Mouse (Mus musculus) colon, adult 2 months (tissue): ENCODE data around the gene Ccnb1. TPM values are rescaled to one million over a fixed set of nuclear protein-coding genes. Genes with fewer than 3 reads are reported as not detected.

ENCODE experiments used
- polyA plus RNA-seq: library from polyadenylated mRNA; depleted of rRNA; stranded (reverse); fragments of >200 nt; gene quantifications from 2 replicates; pipeline ENCODE4 v1.2.3, GENCODE M21; 2012; rRNA removed

Gene Ccnb1
- 6.3 and 9.1 TPM in 2 replicates for polyA plus RNA-seq

DNA sequence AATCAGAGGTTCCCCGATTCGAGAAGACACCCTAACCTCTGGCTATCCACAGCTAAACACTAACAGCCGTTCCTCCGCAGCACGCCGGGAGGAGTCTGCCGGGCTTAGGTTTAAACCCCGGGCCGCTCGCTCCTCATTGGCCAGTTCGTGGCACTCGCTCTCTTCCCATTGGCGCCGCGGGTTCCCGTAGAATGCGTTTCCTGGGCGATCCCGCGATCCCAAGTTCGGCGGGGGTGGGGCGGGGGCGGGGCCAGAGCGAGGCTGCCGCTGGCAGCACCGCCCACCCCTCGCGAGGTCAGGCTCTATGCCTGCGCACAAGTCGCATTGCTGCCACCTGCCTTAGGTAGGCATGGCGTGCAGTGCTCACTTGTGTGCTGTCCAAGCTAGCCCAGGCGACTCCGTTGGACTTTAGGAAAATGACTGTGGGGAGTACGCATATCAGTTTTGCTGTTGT, at the start of gene Ccnb1:
Ccnb1 (minus strand) TSS at position 157 of the 454 bp plus-strand sequence.

DNA sequence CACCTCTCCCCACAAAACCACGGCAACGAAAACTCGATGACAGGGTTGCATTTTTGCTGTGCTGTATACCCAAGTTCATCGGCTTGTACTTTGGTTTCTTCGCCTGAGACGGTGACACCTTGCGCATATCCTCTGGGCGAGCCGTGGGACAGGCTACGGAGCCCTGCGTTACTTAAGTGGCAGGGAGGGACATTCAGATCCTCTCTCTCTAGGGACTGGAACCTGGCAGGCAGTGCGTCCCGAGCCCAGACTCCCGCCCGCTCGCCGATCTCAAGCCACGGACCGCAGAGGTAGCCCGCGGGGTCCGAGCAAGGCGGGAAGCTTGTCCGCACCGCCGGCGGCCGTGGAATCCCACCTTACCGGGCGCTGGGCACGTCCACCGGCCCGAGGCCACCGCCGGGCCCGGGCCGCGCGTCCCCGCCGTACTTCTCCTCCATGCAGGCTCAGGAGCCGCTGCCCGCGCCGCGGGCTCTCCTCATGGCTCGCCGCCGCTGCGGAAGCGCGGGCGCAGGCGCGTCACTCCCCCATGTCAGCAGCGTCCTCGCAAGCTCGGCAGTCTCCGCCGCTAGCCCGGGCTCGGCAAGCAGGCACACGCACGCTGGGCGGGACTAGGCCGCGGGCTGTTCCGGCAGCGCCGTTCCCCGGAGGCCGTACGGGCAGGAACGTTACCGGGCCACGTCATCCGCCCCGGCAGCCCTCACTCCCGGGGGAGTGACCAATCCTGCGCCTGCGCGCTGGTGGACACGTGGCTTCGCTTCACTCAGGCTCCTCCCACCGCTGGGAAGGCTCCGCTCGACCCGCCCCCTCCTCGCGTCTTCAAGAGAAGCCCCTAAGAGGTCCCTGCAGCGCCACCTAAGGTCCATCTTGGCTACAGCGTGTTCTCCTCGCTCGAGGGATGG, 46.6 kb upstream of the Ccnb1 start, which contains the start of gene Slc30a5:
Slc30a5 (minus strand) TSS at position 687 of the 899 bp plus-strand sequence.

DNA sequence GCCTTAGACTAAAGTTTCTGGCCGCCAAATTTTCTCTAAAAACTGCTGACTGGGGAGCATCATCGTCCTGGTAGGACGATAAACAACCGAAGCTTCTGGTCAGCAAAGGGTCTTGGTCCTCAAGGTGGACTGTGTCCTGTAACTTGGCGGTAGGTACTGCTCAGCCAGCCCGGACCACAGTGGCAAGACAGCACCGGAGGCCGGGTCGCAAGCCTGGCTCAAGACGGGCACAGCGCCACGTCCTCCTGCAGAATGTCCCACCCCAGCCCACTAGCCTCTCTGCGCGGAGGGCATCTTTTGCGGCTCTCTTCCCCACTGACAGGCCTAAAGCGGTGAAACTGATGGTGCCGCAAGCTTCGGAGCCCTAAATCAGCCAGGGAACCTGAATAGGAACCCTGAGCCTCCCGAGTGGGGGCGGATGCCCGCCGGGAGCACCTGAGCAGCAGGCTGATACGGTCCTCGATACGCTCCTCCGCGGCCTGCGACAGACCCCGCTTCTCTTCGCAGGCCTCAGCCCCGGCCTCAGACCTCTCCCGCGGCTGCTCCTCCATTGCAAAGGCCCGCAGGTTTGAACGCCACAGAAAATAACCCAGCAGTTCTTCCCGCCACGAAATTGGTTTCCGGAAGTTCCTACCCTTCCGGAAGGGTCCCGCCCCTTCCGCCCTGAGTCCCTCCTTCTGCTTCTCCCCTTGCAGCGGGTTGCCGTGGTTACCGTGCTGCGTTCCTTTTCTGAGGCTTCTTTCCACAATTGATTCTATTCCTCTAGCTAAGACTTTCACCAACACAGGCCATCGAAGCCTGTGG, 10.9 kb downstream of the Ccnb1 start, which contains the start of gene Cenph:
Cenph (minus strand) TSS at position 648 of the 804 bp plus-strand sequence.

DNA sequence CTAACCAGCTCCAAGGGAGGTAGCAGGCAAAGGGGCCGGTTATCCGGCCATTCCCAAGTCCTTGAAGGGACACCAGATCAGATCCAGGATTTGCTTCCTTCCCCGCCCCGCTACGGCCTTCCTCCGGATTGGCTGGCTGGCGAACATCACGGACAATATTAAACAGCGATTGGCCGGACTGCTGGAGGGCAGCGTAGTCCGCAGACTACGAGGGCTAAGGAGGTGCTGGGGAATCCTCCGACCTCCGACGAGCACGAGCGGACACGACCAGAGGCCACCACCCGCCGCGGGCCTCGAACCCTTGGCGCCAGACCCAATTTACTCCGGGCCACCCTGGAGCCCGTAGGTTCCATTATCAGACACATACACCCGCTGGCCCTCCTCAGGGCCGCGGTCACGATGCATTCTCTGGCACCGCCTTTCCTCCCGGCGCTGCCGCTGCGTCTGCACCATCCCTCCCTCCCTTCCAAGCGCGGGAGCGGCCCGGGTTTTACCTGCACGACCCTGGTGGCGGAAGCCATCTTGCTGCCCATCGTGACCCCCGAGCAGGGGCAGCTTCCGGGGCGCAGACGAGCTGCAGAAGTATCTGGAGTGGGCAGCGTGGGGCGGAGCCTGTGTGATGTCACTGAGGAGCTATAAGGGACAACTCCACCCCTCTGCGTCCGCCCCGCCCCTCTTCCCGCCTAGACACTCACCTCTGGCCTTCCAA, 42.2 kb downstream of the Ccnb1 start, which contains the start of gene Mrps36:
Mrps36 (minus strand) TSS at position 624 of the 709 bp plus-strand sequence.

DNA sequence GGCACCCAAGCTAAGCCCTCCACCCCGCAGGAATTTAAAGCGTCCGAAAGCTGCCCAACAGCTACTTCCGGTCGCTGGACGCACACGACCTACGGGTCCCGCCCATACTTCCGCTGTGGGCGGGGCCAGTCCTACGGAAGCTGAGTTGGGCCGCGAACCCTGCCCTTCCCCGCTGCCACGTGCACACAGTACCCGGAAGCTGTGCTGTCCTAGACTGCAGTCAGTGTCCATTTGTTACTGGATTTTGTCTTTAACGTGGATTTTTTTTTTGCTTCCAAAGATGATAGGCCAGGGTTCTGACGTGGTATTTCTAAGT, 55.6 kb downstream of the Ccnb1 start, which contains the start of gene Cdk7:
Cdk7 (minus strand) TSS at position 79 of the 316 bp plus-strand sequence.

Other genes starting within 250 kb of the Ccnb1 start
- gene Ocln, start 233.9 kb downstream of the Ccnb1 start, polyA plus RNA-seq: 21.7 and 24.7 TPM in 2 replicates
- 20.9 and 24.8 TPM in 2 replicates for gene Marveld2, start 169.6 kb downstream of the Ccnb1 start, polyA plus RNA-seq
- 11.1 and 15.1 TPM in 2 replicates for gene Ak6, start 135.6 kb downstream of the Ccnb1 start, polyA plus RNA-seq
- gene Rad17, start 135.5 kb downstream of the Ccnb1 start, polyA plus RNA-seq: 1.7 and 2.2 TPM in 2 replicates
- 0.75 and 1.3 TPM in 2 replicates for gene Taf9, start 135.0 kb downstream of the Ccnb1 start, polyA plus RNA-seq
- 1.1 and 1.7 TPM in 2 replicates for gene Ccdc125, start 116.9 kb downstream of the Ccnb1 start, polyA plus RNA-seq
- gene Cdk7, start 55.6 kb downstream of the Ccnb1 start, polyA plus RNA-seq: 9.2 and 10.0 TPM in 2 replicates
- 39.4 and 44.3 TPM in 2 replicates for gene Mrps36, start 41.9 kb downstream of the Ccnb1 start, polyA plus RNA-seq
- 0.69 and 0.83 TPM in 2 replicates for gene Cenph, start 10.7 kb downstream of the Ccnb1 start, polyA plus RNA-seq
- gene Slc30a5, start 46.9 kb upstream of the Ccnb1 start, polyA plus RNA-seq: 17.3 and 18.7 TPM in 2 replicates